Comparison of ENCODE assay signal across 35 mouse cellular contexts in genomic region chr2:35148806-35149205, GRCm38 (mm10). TPM values are rescaled to one million over a fixed set of nuclear protein-coding genes. Genes with fewer than 3 reads are reported as not detected.
"Had no signal": no experiment of that assay in that cellular context is flagged by ENCODE, and none has a peak within 500 bp of the region (broad histone marks: within the 10 kb centered on the region; RNA-seq: fewer than 3 reads in every experiment).

No protein-coding gene starts in this region.

- H3K9ac ChIP-seq: heart, embryonic 12.5 days; heart, embryonic 13.5 days; heart, embryonic 15.5 days; hindbrain, embryonic 12.5 days; hindbrain, embryonic 13.5 days; hindbrain, embryonic 14.5 days; hindbrain, embryonic 15.5 days; intestine, embryonic 15.5 days; kidney, embryonic 15.5 days had no signal

- DNase-seq: heart, postnatal 36 days; heart, postnatal 4 days; kidney, adult 11 months; kidney, adult 18-20 months; kidney, adult 2 months; kidney, adult 8-10 months; kidney, adult 9 months; kidney, postnatal 10 days; kidney, postnatal 14 days; kidney, postnatal 25 days; kidney, postnatal 36 days; kidney, postnatal 4 days; layer of hippocampus, adult 9-11 months; layer of hippocampus, postnatal 36 days had no signal

- H3K27ac ChIP-seq: heart, embryonic 13.5 days; heart, embryonic 15.5 days; hindbrain, embryonic 10.5 days; hindbrain, embryonic 12.5 days; hindbrain, embryonic 13.5 days; hindbrain, embryonic 14.5 days; hindbrain, embryonic 15.5 days; hindbrain, postnatal 0 days; intestine, embryonic 15.5 days; kidney, embryonic 15.5 days; kidney, postnatal 0 days; layer of hippocampus, adult 2 months; left cerebral cortex, adult 2 months had no signal

- H3K9me3 ChIP-seq: heart, embryonic 12.5 days; heart, embryonic 13.5 days; heart, embryonic 15.5 days; hindbrain, embryonic 10.5 days; hindbrain, embryonic 12.5 days; hindbrain, embryonic 13.5 days; hindbrain, embryonic 15.5 days; intestine, embryonic 15.5 days; kidney, embryonic 15.5 days had no signal

- ATAC-seq: hindbrain, embryonic 16.5 days; hindbrain, postnatal 0 days; inflammation-experienced regulatory T-cells, adult 6 months; intestine, embryonic 15.5 days; intestine, embryonic 16.5 days; intestine, postnatal 0 days had no signal

- H3K4me2 ChIP-seq: heart, embryonic 11.5 days; heart, embryonic 12.5 days; heart, embryonic 13.5 days; heart, embryonic 15.5 days; hindbrain, embryonic 12.5 days; hindbrain, embryonic 13.5 days; hindbrain, embryonic 14.5 days; hindbrain, embryonic 15.5 days; intestine, embryonic 15.5 days; kidney, embryonic 15.5 days had no signal

- H3K4me3 ChIP-seq: heart, embryonic 12.5 days; heart, embryonic 13.5 days; heart, embryonic 15.5 days; hindbrain, embryonic 10.5 days; hindbrain, embryonic 12.5 days; hindbrain, embryonic 13.5 days; hindbrain, embryonic 15.5 days; intestine, embryonic 15.5 days; kidney, embryonic 15.5 days; layer of hippocampus, adult 2 months; left cerebral cortex, adult 2 months had no signal

- H3K4me1 ChIP-seq: hindbrain, embryonic 10.5 days; hindbrain, embryonic 12.5 days; hindbrain, embryonic 13.5 days; hindbrain, embryonic 15.5 days; intestine, embryonic 15.5 days; kidney, embryonic 15.5 days had no signal

- H3K27me3 ChIP-seq: heart, embryonic 12.5 days; heart, embryonic 13.5 days; heart, embryonic 15.5 days; hindbrain, embryonic 12.5 days; hindbrain, embryonic 13.5 days; hindbrain, embryonic 15.5 days; intestine, embryonic 15.5 days; kidney, embryonic 15.5 days had no signal

RNA-seq across cellular contexts. Expression of gene AI182371, which starts 47.5 kb away (rescaled TPM):
- total RNA-seq: heart, postnatal 25 days; hindbrain, postnatal 0 days had no signal
- polyA plus RNA-seq: hindbrain, embryonic 11.5 days; hindbrain, embryonic 13.5 days had no signal
